Mouse (Mus musculus): Measurements from ENCODE around the gene Csf2rb2.
A peak's percentile ranks its signal among the peaks of the same experiment; 100 is the strongest.

GRCm38 (mm10) chr15:78354958-78355357, 49.4 kb upstream of the Csf2rb2 start:
- TF ChIP-seq EP300 (IDR thresholded peaks at IDR 0.05; ENCODE audit: low read depth), result no peak
- TF ChIP-seq CTCF (IDR thresholded peaks at IDR 0.05; ENCODE audit: low read depth), result peak; percentile 72

Data from liver, embryonic 14.5 days (tissue).